Mouse (Mus musculus) limb, embryonic 14.5 days (tissue): Measurements from ENCODE around the gene Cog7. TPM values are rescaled to one million over a fixed set of nuclear protein-coding genes. Genes with fewer than 3 reads are reported as not detected.

ENCODE experiments used
- ATAC-seq: fragments of 200-750 bp; cut with Nextera tagmentation; 2 replicates; pipeline ENCODE4 v1.8.0; 2017; ENCODE audit warnings: low read depth, moderate number of reproducible peaks, moderate TSS enrichment; ENCODE audit not compliant: low FRiP score
- DNase-seq: peaks from one replicate; pipeline ENCODE4 v3.0.0-alpha.2; 2015; ENCODE audit warnings: low spot score
- H3K27ac ChIP-seq: fragments of 300-500 bp; sonication (generic); replicated peaks from 2 replicates; pipeline ENCODE4 v1.5.1; 2014; ENCODE audit warnings: low read depth, mild to moderate bottlenecking, low read length, moderate library complexity, mixed read lengths
- H3K27me3 ChIP-seq: fragments of 300-500 bp; sonication (generic); 2 replicates; pipeline ENCODE4 v1.6.1; 2014; ENCODE audit warnings: low read length, mixed read lengths; ENCODE audit not compliant: control insufficient read depth, insufficient read depth
- H3K36me3 ChIP-seq: fragments of 300-500 bp; sonication (generic); 2 replicates; pipeline ENCODE4 v1.6.1; 2014; ENCODE audit warnings: mild to moderate bottlenecking, low read length, moderate library complexity, mixed read lengths; ENCODE audit not compliant: control insufficient read depth, insufficient read depth
- H3K4me1 ChIP-seq: fragments of 300-500 bp; sonication (generic); 2 replicates; pipeline ENCODE4 v1.6.1; 2014; ENCODE audit warnings: antibody characterized with exemption, low read length, mixed read lengths; ENCODE audit not compliant: control insufficient read depth, insufficient read depth
- H3K4me2 ChIP-seq: fragments of 300-500 bp; sonication (generic); replicated peaks from 2 replicates; pipeline ENCODE4 v1.6.1; 2014; ENCODE audit warnings: low read depth, mild to moderate bottlenecking, low read length, moderate library complexity; ENCODE audit not compliant: severe bottlenecking
- H3K4me3 ChIP-seq: fragments of 300-500 bp; sonication (generic); replicated peaks from 2 replicates; pipeline ENCODE4 v1.5.1; 2014; ENCODE audit warnings: low read length
- H3K9ac ChIP-seq: fragments of 300-500 bp; sonication (generic); 2 replicates; pipeline ENCODE4 v1.6.1; 2014; ENCODE audit warnings: mild to moderate bottlenecking, low read depth, low read length, moderate library complexity; ENCODE audit not compliant: severe bottlenecking
- H3K9me3 ChIP-seq: fragments of 300-500 bp; sonication (generic); 2 replicates; pipeline ENCODE4 v1.6.1; 2016; ENCODE audit warnings: low read length; ENCODE audit not compliant: control insufficient read depth
- POLR2A ChIP-seq: fragments of 200-500 bp; IDR thresholded peaks from 2 replicates; pipeline ENCODE4 v1.8.0; 2012; ENCODE audit warnings: inconsistent platforms, mild to moderate bottlenecking, moderate library complexity, borderline replicate concordance; ENCODE audit not compliant: insufficient read depth, insufficient read length; ENCODE audit errors: extremely low read depth
- WGBS: fragments of 180-500 bp; shearing (Covaris S2); extraction: QIAGEN DNeasy Blood & Tissue Kit; methylation state at CpG from one replicate; pipeline ENCODE4 v1.1.7; 2014; 5-methylcytosine and 5-hydroxymethylcytosine counted together
- polyA plus RNA-seq, 2 experiments: library from polyadenylated mRNA; depleted of rRNA in 1 of 2; stranded (reverse) in 1 of 2; unstranded in 1 of 2; fragments of >200 nt; fragmentation: Nextera tagmentation in 1 of 2; extraction: Ambion mirVana in 1 of 2; gene quantifications; 2 replicates each; pipeline versions ENCODE4 v1.2.1 to v1.2.3; 2012 to 2014

Cog7 gene
- polyA plus RNA-seq, 2 experiments = 15.2 to 18.9 TPM

DNA sequence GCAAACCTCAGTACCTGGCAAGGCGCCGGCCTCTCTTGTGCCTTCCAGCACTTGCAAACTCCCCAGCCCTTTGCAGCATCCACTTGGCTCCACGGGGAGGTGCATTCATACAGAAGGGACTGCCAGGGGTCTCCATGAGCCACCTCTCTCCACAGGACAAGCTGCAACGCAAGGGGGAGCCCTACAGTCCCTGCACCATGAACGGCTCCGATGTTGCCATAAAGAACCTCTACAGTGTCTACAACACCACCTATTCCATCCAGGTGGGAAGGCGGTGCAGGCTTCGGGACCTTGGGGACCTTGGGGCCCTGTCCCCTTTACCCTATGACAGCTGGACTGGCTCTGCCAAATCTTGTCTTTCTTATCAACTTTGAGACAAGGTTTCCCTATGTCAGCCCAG lies 69.3 kb downstream of the Cog7 start:
- Histone ChIP-seq H3K36me3 (no peaks in the 10 kb centered on the region), H3K9me3 (no peaks in the 10 kb centered on the region), H3K9ac (no peak overlapping the region), H3K4me2 (no peak overlapping the region), H3K27me3 (no peaks in the 10 kb centered on the region), H3K4me3 (no peak overlapping the region), H3K4me1 (no peaks in the 10 kb centered on the region), H3K27ac (no peak overlapping the region)
- 75% methylated on average over 8 of the region's 8 CpGs for WGBS
- DNase-seq = no peak
- no peak for TF ChIP-seq POLR2A
- ATAC-seq = no peak

DNA sequence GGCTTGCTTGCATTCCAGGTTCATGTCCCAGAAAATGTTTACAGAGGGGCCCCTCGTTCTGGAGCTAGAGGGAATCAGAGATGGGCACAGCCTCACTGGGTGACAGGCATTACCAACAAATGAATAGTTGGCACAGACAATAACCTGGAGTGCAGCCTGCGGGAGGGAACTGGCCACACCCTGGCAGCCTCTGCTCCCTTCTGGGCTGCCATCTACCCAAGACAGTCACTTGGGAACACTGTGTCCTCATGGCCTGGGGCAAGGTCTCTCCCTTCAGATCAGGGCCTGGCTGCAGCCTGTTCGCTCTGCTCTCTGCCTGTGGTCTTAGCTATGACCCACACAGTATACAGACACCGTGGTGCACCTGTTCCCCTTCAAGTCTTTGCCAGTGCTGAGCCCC lies 74.6 kb downstream of the Cog7 start:
- whole genome bisulfite sequencing = 80% methylated on average over 4 of the region's 4 CpGs
- DNase-seq (no peak), ATAC-seq (no peak)
- H3K4me1 ChIP-seq = 0 out of 2 replicates have a peak, but pooled peaks cover 3% of the 10 kb centered on the region
- H3K9ac ChIP-seq = no peak overlapping the region
- no peak for TF ChIP-seq POLR2A
- no peaks in the 10 kb centered on the region for H3K27me3 ChIP-seq
- no peak overlapping the region for H3K27ac ChIP-seq
- H3K36me3 ChIP-seq = no peaks in the 10 kb centered on the region
- H3K9me3 ChIP-seq = no peaks in the 10 kb centered on the region
- no peak overlapping the region for H3K4me2 ChIP-seq
- H3K4me3 ChIP-seq = no peak overlapping the region

DNA sequence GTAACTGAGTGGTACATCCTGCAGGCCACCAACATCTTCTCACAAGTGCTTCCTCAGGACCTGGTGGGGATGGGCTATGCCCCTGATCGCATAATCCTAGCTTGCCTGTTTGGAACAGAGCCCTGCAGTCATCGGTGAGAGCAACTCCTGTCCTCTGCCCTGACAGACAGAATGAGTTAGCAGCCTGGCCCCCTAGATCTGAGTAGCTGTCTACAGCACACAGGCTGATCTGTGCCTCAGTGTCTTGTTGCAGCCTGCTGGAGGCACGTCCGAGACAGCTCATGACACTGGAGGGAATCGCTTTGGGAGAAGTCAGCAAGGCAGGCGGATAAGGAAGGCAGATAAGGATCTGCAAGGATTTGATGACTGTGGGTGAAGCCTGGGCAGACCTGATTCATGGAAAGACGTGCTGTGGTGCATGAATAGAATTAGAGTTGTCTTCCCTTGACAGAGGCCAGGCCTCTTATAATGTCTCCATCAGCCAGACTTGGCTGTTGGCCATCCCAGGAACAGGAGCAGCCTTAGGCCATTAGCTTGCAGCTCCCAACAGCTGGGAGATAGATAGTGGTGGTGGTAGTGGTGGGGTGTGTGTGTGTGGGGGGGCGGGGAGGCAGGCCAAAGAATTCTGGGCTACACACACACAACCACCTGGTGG lies 78.6 kb downstream of the Cog7 start:
- DNase-seq (peak; percentile 11), ATAC-seq (no peak)
- no peak for TF ChIP-seq POLR2A
- H3K27me3 ChIP-seq = no peaks in the 10 kb centered on the region
- H3K36me3 ChIP-seq = no peaks in the 10 kb centered on the region
- no peak overlapping the region for H3K27ac ChIP-seq
- no peaks in the 10 kb centered on the region for H3K9me3 ChIP-seq
- no peak overlapping the region for H3K9ac ChIP-seq
- no peak overlapping the region for H3K4me2 ChIP-seq
- no peak overlapping the region for H3K4me3 ChIP-seq
- H3K4me1 ChIP-seq = 0 out of 2 replicates have a peak, but pooled peaks cover 3% of the 10 kb centered on the region
- 48% methylated on average over 8 of the region's 8 CpGs for WGBS

DNA sequence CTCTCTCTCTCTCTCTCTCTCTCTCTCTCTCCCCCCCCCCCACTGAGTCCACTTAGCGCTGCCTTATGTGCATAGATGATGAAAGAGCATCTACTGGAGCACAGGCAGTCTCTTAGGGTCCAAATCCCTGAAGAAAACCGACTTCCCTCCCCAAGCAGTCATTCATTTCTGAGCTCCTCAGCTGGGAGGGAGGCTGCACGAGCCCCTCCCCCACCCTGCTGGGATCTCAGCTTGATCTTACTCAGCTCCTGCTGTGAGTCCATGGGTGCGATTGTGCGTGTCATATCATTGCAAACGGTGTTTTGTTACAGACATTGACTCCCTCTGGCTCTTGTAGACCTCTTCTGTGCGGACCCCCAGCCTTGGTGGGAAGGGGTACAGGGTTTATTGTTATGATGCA lies 81.6 kb downstream of the Cog7 start:
- no peak overlapping the region for H3K4me3 ChIP-seq
- DNase-seq = no peak
- 13% methylated on average over 7 of the region's 7 CpGs for WGBS

DNA sequence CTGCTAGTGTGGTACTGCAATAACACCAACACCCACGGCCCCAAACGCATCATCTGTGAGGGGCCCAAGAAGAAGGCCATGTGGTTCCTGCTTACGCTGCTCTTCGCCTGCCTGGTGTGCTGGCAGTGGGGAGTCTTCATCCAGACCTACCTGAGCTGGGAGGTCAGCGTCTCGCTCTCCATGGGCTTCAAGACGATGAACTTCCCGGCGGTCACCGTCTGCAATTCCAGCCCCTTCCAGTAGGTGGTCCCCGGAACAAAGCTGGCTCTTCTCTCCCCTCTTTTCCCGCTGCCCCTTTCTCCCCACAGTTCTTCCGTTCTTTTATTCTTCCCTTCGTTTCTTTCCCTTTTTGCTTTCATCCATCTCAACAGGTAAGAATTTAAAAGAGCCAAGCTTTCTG lies 82.2 kb downstream of the Cog7 start:
- DNase-seq (no peak), ATAC-seq (no peak)
- H3K27me3 ChIP-seq = no peaks in the 10 kb centered on the region
- H3K4me3 ChIP-seq = no peak overlapping the region
- TF ChIP-seq POLR2A = no peak
- H3K36me3 ChIP-seq = no peaks in the 10 kb centered on the region
- 8% methylated on average over 14 of the region's 14 CpGs for WGBS
- no peak overlapping the region; the same call in 1 of the 2 replicates for H3K4me2 ChIP-seq
- H3K4me1 ChIP-seq = 0 out of 2 replicates have a peak, but pooled peaks cover 3% of the 10 kb centered on the region
- H3K9ac ChIP-seq = no peak overlapping the region
- no peak overlapping the region for H3K27ac ChIP-seq
- H3K9me3 ChIP-seq = no peaks in the 10 kb centered on the region

More for the DNA sequence above, 81.6 kb downstream of the Cog7 start:
- no peak overlapping the region for H3K9ac ChIP-seq
- H3K36me3 ChIP-seq = no peaks in the 10 kb centered on the region
- no peak for TF ChIP-seq POLR2A
- H3K27ac ChIP-seq = no peak overlapping the region
- no peaks in the 10 kb centered on the region for H3K9me3 ChIP-seq
- ATAC-seq = no peak
- no peaks in the 10 kb centered on the region for H3K27me3 ChIP-seq
- H3K4me2 ChIP-seq = no peak overlapping the region; the same call in 1 of the 2 replicates
- H3K4me1 ChIP-seq = 0 out of 2 replicates have a peak, but pooled peaks cover 3% of the 10 kb centered on the region

DNA sequence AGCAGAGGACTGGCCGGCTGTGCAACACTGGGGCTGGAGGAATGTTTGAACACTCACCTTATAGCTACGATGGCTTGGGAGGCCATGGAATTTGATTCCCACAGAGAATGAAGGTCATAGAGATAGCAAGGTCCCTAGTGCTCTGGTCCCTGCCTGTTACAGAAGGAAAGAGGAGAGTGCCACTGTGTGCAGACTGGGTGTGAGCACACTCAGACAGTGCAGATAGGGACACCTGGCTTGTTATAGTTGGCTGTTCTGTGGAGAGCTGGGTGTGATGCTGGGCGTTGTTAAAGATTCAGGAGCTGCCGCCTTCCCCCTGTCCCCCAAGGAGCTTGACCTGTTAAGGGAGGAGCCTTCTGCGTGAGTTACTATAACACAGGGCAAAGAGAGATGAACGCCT lies 84.8 kb downstream of the Cog7 start:
- 55% methylated on average over 6 of the region's 6 CpGs for WGBS
- Histone ChIP-seq H3K9ac (no peak overlapping the region), H3K4me1 (no peaks in the 10 kb centered on the region), H3K4me3 (no peak overlapping the region), H3K27me3 (no peaks in the 10 kb centered on the region), H3K9me3 (no peaks in the 10 kb centered on the region), H3K36me3 (no peaks in the 10 kb centered on the region), H3K27ac (no peak overlapping the region), H3K4me2 (no peak overlapping the region)
- TF ChIP-seq POLR2A = no peak
- ATAC-seq = no peak
- DNase-seq = no peak
